Mouse (Mus musculus) frontal cortex, adult (tissue): ENCODE data around the gene Etv6.

Experiments used
- ATAC-seq: cut with Nextera tagmentation; 2 replicates; pipeline ENCODE4 v1.9.2; 2017; ENCODE audit warnings: mild to moderate bottlenecking, moderate library complexity, mixed read lengths; ENCODE audit not compliant: low TSS enrichment

Etv6 gene

GRCm38 (mm10) chr6:134168799-134169198 lies 133.3 kb downstream of the Etv6 start:
- no peak for ATAC-seq

DNA sequence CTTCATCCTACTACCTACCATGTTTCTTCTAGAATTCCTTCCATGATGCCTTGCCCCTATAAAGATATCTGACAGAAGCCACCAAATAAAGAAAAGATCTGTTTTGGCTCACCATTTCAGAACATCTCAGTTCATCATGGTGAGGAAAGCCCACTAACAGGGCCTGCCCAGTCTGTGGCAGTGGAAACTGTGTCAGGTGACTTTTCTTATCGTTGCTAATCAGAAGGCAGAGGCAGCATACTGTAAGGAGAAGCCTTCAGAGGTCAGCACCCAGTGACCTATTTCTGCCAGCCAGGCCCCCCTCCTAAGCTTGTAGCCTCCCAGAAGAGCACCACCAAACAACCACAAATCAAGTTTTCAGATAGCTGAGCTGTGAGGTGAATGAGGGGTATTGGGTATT lies 135.7 kb downstream of the Etv6 start:
- ATAC-seq = no peak

GRCm38 (mm10) chr6:134171906-134172728 lies 136.6 kb downstream of the Etv6 start:
- ATAC-seq = peak; percentile 92

GRCm38 (mm10) chr6:134173439-134173838 lies 137.9 kb downstream of the Etv6 start:
- ATAC-seq = no peak

DNA sequence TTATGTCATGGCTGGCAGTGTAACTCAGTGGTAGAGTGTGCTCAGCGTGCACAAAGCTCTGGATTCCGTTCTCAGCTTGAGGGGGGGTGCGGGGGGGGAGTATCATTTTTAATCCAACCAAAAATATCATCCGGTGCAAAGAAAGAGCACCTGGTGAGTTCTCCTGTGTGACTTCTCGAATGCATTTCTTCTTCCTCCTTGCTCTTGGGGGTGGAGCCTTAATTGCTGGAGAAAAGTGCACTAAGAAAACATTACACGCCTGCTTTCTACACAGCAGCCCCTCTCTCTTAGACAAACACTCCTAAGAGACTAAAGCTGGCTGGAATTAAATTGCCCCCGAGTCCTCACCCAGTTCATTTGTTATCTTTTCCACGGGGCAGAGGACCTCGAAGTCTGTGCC lies 139.6 kb downstream of the Etv6 start:
- ATAC-seq = no peak

- ATAC-seq = no peak
Measured at GRCm38 (mm10) chr6:134177196-134177595, 141.7 kb downstream of the Etv6 start.

DNA sequence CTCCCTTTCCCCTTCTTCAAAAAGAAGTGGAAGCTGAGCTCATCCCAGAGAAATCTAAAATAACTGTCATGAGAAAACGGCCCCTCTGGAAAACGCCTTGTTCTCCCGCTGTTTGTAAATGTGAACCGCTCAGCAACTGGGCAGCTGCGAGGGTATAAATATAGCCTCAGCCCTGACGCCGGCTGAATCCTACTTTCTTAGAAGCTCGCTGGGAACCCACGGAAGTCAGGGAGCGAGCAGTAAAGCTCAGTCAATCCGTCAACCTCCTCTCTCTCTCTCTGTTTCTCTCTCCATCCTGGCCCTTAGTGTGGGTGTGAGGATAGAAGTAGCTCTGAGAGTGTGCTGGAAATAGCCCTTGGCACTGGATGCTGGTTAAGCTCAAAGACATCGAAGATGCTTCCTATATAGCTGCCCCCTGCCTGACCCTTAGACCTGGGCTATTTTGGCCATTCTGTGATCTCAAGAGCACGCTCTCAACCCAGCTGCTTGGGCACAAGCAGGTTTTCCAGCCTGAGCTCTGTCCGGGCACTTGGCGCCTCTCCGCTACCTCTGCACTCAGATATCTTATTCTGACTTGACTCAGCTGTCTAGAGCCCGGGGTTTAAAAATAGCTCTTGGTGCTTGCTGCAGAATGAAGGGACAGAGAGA lies 146.9 kb downstream of the Etv6 start:
- ATAC-seq = peak; percentile 90

DNA sequence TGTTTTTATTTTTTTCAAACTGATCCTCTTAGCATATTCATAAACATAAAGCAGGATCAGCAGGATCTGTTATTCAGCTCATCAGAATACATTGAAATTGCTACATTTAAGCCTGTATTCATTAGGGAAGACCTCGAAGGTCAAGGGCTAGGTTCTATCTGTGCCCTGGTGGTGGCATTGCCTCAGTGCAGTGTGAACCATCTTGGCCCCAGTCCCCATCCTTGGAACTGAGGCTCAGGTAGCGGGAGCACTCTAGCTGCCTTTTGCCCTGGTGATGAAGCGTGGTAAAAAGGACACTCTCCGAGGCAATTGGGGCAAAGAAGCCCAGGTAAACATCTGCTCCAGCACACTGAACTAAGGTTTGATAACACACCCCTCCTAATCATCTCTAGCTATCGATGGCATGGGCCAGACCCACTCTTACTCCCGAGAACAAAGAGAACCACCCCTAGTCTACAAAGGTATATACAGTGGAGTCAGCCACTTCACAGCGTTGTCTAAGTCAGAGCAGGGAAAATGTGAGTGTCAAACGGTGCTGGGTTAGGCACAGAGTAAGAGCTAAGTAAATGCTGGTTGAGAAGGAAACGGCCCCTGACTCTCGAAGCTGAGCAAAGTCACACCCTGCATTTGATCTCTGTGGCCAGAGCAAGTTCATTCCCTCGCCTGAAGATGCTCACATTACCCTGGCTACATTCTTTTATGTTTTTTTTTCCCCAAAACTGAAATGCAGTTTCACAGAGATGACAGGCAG lies 148.3 kb downstream of the Etv6 start:
- ATAC-seq = no peak

GRCm38 (mm10) chr6:134186286-134186903 lies 150.9 kb downstream of the Etv6 start:
- no peak for ATAC-seq

- ATAC-seq = no peak
Measured at GRCm38 (mm10) chr6:134188719-134189118, 153.2 kb downstream of the Etv6 start.

- no peak for ATAC-seq
Measured at GRCm38 (mm10) chr6:134189174-134189573, 153.7 kb downstream of the Etv6 start.

- ATAC-seq = peak; percentile 45; the same call in 1 of the 2 replicates
Measured at GRCm38 (mm10) chr6:134189575-134190132, 154.2 kb downstream of the Etv6 start.

- ATAC-seq = no peak
Measured at GRCm38 (mm10) chr6:134190597-134191278, 155.2 kb downstream of the Etv6 start.

GRCm38 (mm10) chr6:134192710-134193109 lies 157.2 kb downstream of the Etv6 start:
- ATAC-seq = no peak

GRCm38 (mm10) chr6:134199895-134200294 lies 164.4 kb downstream of the Etv6 start:
- ATAC-seq = no peak

GRCm38 (mm10) chr6:134200577-134200976 lies 165.1 kb downstream of the Etv6 start:
- ATAC-seq = peak; percentile 27; the same call in 1 of the 2 replicates

- no peak for ATAC-seq
Measured at GRCm38 (mm10) chr6:134202176-134202575, 166.7 kb downstream of the Etv6 start.

- ATAC-seq = no peak
Measured at GRCm38 (mm10) chr6:134205163-134205562, 169.7 kb downstream of the Etv6 start.

GRCm38 (mm10) chr6:134205726-134206125 lies 170.2 kb downstream of the Etv6 start:
- no peak for ATAC-seq

GRCm38 (mm10) chr6:134206251-134206650 lies 170.8 kb downstream of the Etv6 start:
- no peak for ATAC-seq
